Mouse (Mus musculus) liver (tissue): ENCODE measurements around the gene Ccna2.

Experiments
- DNase-seq: peaks from one replicate; pipeline ENCODE4 v3.0.0-alpha.2; 2020; ENCODE audit warnings: mixed read lengths

The Ccna2 gene

DNA sequence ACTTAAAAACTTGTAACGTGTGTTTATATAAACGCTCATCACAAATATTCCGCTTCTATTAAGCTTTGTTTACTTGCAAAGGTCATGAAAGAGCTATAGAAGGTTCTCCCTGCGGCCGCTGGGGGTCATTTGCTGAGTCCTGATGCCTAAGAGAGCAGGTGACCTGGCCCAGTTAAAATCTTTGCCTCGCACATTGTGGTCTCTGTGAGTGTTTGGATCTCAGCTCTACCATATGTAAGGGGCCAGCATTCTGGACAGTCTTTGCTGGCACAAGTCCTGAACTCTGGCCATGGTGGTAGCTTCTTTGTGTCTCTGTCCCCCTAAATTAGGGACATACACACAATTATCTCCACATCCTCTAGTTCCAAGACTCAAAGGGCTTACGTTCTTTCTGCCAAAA, 39.2 kb downstream of the Ccna2 start:
- no peak for DNase-seq

DNA sequence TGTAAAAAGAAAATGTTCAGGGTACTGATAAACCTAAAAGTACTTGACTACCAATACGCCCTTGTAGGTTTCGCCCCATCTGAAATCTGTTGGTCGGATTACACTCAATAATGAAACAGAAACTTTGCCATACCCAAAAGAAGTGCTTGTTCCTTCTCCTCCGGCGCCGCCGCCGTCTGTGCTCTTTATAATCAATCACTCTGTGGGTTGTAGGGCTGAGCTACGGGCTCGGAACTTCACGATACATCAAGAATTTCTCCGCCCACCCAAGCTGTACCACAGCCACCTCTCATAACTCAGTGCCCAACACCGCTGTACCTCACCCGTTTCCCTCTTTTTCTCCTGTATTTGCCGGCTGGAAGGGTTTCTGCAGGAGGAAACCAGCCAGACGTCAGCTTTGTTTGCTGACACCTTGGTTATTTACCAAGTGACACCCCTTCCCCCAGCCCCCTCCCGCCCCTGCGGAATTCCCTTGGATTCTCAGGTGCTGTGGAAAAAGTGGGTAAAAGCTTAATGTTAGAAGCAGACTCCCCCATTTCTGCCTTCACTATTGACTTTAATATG, 39.9 kb downstream of the Ccna2 start:
- no peak for DNase-seq

DNA sequence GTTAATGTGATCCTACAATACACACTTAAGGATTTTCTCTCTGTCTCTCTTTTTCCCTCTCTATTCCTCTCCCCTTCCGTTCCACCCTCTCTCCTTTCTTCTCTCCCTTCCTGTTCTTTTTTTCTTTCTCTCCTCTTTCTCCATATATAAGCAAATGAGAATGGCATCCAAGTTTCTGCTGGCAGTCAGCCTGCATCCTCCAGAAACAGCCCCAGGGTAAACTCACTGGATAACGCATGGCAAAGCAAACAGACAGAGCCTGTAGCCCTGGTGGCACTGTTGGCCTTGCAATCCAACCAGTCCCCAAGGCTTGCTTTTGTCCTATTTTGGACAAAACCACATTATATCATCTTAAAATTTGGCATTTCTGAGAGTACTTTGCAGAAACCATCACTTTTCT, 40.7 kb downstream of the Ccna2 start:
- no peak for DNase-seq

DNA sequence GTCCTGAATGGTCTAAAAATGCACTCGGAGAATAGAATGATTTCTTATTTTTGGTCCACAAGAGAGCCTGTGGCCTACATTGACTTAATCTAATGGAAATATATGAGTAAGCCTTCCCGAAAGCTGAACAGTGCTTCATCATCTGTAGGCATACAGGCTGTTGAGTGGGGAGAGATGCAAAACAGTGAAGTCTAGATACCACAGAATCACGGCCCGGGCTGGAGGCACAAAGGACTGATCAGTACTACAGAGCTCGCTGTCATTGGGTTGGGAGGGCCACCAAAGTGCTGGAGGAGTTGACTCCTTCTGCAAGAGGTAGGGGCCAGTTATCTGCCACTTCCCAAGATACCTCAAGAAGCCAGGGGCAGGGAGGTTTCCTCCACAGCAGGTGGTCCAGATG, 41.2 kb downstream of the Ccna2 start:
- DNase-seq: no peak

DNA sequence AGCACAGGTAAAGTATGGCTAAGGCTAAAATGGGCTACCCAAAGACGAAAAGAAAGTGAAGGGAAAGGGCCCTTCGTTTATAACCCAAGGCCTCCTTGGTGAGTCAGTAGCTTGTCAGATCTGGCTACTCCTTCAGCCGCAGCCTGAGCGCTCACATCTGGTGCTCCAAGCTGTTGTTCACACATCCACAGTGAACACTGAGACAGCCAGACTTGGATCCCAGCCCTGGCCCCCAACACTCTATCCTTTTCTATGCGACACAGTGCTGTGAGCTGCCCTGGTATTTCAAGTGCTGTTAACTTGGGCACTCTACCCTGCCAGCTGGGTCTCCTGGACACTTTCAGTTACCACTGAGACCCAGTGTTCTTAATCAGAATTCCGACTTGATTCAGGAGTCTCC, 41.6 kb downstream of the Ccna2 start:
- no peak for DNase-seq

DNA sequence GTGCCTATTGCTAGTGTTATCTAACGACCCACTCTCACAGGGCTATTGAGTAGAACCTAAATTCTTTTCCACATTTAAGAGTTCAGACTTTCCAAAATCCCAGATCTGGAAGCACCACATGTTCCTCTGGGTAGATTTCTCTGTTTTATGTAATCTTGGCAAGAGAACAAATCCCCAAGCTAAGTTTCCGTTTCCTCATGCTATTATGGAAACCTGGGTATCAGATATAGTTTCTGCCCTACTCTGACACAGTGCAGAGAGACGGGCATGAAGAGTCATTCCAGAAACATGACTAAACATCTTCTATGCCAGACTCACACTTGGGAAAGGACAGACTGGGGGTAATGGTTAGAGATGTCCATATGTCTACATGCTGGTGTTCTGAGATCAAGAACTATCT, 47.5 kb downstream of the Ccna2 start:
- no peak for DNase-seq

DNA sequence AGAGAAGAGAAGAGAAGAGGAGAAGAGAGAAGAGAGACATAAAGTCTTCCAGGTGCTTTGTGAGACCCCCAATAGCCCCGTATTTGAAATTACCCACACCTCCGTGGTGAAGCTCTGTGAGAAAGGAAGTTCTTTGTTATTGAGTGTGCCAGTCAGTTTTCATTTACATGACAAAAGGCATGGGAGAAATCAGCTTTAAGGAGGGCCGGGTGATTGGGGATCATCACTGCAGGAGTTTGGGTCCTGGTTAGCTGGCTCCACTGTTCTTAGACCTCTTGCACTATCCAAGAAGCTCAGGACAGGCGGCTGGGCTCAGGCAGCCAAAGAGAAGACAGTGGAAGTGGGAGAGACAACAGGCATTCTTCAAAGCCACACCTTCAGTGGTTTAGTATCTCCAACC, 49.8 kb downstream of the Ccna2 start:
- no peak for DNase-seq

DNA sequence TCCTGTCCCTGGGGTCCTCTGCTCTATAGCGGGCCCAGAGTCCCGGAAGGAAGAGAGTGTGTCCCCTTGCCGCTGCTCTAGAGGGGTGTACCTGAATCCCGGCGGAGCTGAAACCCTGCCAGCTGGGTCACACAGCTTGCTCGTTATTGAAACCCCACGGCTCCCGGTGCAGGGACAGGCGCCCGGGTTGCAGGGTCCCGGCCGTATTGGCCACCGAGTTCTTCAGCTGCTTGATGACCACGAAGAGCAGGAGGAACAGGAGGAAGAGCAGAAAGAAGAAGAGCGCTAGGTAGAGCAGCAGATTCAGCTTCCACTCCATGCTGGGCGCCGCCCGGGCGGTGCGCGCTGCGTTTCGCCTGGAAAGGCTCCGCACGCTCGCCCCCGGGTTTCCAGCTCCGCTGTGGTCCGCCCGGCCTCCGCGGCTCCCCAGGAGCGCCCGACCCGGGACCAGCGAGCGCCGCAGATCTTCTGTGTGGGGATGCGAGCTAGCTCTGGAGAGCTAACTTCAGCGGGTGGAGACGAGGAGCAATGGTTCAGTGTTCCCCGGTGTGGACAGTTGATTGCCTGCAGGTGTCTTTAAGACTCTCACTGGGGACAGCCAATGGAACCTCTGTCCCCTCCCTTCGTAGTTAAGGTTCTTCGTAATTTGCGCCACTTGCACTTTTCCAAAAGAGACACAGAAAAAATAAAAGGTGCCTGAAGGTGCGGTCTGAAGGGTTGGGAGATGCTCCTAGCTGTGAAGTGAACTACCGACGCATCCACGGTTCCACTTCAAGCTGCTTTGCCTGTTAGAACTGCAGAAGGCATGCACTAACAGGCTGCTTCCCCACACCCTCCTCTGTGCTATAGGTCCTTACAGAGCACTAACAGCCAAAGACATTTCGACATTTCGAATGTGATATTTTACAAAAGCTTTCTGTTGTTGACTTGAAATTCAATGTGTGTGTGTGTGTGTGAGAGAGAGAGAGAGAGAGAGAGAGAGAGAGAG, 50.6 kb downstream of the Ccna2 start, which contains the start of gene Gm11549:
TSS of gene Gm11549 (minus strand) at position 741 of the 988 bp plus-strand sequence.
- no peak for DNase-seq

DNA sequence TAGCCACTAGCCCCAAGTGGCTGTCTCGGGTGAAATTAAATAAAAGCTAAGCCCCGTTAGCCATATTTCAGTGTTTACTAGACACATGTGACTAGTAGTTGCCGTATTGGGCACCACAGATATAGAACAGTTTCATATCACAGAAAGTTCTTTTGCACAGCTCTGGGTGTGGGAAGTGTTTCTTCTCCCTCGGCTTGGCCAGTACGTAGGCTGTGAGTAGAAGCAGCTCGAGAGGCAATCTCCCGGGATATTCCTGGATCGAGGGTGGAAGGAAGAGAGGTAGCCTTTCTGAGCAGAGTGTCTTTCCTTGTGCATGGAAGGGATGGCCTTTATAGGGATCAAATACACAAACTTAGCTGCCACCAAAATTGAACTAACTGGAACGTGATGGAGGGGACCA, 55.8 kb downstream of the Ccna2 start:
- DNase-seq: no peak
